Mouse (Mus musculus) CD8-positive naive resting alpha-beta T cell, adult 2 months (primary cell): ENCODE results near the gene Anks1b.

Source experiments
- DNase-seq, 2 experiments: peaks; one replicate each; pipeline ENCODE4 v3.0.0; 2022; ENCODE audit warnings: low read depth in 2 of 2, low spot score in 2 of 2

Anks1b gene

DNA sequence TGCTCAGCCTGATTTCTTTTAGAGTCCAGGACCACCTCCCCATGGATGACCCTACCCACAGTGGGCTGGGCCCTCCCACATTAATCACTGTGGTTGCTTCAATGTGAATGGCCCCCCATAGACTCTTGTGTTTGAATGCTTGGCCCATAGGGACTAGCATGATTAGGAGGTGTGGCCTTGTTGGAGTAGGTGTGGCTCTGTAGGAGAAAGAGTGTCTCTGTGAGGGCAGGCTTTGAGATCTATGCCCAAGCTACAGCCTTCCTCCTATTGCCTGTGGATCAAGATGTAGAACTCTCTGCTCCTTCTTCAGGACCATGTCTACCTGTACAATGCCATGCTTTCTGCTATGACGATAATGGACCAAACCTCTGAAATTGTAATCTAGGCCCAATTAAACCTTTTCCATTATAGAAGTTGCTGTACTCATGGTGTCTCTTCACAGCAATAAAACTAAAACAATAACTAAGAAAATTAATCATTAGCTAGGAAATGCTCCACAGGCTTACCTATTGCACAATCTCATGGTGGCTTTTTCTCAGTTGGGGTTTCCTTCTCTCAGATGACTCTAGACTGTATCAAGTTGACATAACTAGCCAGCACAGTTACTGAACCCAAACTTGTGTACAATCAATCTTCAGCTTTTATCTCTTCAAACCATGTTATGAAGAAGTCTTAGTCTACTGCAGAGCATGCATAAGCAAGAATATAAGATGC is 73.5 kb downstream of the Anks1b start:
- no peak for DNase-seq

- DNase-seq: no peak
Measured at GRCm38 (mm10) chr10:89974361-89974760, 101.1 kb downstream of the Anks1b start.

- DNase-seq: no peak
Measured at GRCm38 (mm10) chr10:89975431-89975841, 102.1 kb downstream of the Anks1b start.

DNA sequence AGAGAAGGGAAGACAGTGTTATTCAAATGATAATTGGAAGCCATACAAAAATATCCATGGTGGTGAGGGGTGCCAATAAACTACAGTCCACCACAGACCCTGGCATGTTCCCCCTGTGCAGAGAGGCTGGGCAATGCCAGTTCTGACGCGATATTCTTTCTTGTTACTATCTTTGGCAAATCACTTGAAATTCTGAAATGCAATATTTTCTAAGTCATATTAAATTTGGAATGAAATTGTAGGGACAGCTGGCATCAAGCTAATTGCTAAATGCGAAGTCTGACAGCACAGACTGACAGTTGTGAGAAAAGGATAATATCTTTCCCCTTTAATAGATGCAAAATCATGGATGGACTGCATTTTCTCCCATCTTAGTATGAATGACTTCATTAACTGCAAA is 103.3 kb downstream of the Anks1b start:
- DNase-seq: no peak

DNA sequence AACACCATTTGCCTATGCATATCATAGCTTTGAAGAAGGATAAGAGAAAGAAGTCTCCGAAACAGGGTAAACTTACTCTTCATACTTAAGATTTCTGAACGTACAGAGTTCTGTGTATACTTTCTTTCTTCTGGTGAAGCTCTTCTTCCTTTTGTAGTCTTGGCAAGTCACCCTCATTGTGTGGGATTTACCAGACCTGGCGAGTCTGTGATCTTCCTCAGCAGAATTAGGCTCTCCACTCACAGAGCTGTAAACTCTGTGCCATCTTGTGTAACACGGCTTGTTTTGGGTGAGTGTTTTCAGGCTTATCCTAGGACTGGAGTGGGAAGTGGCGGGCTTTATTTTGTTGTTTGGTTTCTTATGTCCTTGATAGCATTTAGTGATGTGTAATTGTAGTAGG is 120.9 kb downstream of the Anks1b start:
- DNase-seq: no peak

- no peak for DNase-seq
Measured at GRCm38 (mm10) chr10:89995621-89996428, 122.5 kb downstream of the Anks1b start.

DNA sequence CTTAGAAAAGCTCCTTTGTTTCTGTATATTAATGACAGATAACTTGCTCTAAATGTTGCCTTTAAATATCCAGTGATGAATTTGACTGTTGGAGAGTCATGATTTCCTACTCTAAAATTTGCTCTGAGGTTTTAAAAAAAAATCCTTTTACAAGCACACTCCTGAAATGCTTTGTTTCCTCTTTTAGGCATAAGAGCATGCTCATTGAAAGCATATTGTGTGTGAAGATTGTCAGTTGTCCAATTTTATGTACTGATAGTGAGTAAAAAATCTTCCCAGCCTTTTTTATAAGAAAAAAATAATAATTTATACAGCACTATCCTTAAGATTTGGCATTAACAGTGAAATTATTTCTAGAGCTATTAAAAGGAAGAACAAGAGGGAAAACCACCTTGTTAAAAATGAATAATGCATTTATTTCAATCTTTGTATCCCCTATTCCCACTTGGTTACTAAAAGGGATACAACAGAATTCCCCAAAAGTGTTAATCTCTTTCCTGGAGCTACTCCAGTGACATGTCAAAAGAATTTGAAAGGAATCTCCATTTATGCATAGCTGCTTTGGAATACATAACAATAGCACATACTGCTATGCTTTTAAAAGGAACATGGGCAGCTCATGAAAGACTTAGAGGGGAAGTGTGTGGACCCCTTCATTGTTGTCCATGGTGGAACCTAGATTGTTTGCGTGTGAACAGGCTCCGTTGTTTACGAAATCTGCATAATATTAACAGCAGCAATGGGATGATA is 130.8 kb downstream of the Anks1b start:
- DNase-seq: no peak

GRCm38 (mm10) chr10:90004882-90005281 is 131.6 kb downstream of the Anks1b start:
- DNase-seq: no peak

GRCm38 (mm10) chr10:90033037-90033436 is 159.7 kb downstream of the Anks1b start:
- no peak for DNase-seq

GRCm38 (mm10) chr10:90043287-90043686 is 170.0 kb downstream of the Anks1b start:
- no peak for DNase-seq

DNA sequence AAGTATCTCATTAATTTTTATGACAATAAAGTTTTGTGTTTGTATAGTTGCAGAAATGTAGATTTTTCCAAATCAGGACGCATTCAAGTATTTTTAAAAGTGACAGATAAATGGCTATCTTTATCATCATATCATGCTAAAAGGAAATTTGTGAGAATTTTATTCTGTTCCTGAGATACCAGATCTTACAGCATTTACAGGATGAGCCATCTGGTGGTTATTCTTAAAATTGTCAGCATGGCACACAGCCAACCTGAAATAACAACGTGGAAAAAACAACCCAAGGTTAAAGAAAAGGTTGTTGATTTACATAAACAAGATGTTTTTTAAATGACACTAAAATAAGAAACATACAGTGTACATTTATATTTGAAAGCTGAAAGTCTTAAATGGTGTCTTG is 170.5 kb downstream of the Anks1b start:
- DNase-seq: no peak

GRCm38 (mm10) chr10:90044229-90044628 is 170.9 kb downstream of the Anks1b start:
- DNase-seq: no peak

DNA sequence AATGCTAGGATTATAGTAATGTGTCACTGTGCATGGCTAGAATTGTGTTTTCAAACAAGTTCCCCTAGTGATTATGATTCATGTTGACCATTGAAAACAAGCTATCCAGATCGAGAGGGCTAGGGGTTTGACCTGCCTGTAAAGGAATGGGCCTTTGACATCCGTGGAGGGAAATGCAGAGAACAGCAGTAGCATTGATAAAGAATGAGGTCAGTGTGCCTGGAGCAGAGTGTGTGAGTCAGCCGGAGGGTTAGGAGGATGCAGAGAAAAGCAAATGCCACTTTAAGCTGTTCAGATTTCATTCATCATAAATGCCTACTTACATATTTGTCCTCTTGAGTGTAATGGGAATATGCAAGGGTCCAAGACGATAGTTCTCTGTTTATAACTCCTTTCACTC is 195.3 kb downstream of the Anks1b start:
- no peak for DNase-seq

- DNase-seq: no peak
Measured at GRCm38 (mm10) chr10:90077930-90078329, 204.6 kb downstream of the Anks1b start.

GRCm38 (mm10) chr10:90081151-90081550 is 207.8 kb downstream of the Anks1b start:
- DNase-seq: no peak

- no peak for DNase-seq
Measured at GRCm38 (mm10) chr10:90081630-90082029, 208.3 kb downstream of the Anks1b start.

DNA sequence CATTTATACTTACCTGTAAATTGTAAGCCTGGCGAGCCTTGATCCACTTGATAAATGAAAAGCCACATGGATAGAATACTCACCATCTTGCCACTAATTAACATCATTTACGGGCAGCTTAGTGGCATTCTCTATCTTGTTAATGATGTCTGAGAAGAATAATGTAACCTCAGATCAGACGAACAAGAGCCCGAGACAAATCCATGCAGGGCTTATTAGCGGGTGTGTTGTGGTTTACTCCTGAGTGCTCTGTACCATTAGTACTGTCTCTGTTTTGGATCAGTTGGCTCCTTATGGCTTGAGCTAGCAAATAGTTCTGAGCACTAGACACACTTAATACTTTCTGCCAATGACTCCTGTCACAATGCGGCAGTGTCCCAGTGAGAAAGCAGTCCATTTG is 220.6 kb downstream of the Anks1b start:
- no peak for DNase-seq

- no peak for DNase-seq
Measured at GRCm38 (mm10) chr10:90112662-90113061, 239.4 kb downstream of the Anks1b start.

- no peak for DNase-seq
Measured at GRCm38 (mm10) chr10:90116867-90117266, 243.6 kb downstream of the Anks1b start.

- no peak for DNase-seq
Measured at GRCm38 (mm10) chr10:90117836-90118235, 244.5 kb downstream of the Anks1b start.

- DNase-seq: no peak
Measured at GRCm38 (mm10) chr10:90137538-90137937, 264.2 kb downstream of the Anks1b start.

DNA sequence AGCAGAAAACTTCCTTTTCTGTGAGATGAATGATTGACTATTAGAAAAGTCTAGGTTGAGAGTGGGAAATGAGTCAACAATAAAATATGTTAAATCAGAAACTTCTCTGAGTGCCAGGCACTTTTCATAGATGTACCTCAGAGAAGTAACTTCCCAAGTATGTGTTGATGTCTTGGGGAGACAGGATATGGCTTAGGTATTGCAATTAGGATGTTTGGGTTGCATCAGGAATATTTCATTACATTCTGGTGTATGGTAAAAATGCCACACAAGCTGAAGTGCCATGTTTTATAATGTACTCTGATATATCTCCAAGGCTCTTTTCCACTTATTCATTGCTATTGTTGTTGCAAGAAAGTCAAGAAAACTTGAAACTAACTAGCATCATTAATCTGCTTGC is 267.6 kb downstream of the Anks1b start:
- DNase-seq: no peak
